Mouse (Mus musculus) embryo, embryonic 10.5 days (tissue): ENCODE data around the gene Arl2.

ENCODE experiments used
- DNase-seq: peaks from one replicate; pipeline ENCODE4 v3.0.0-alpha.2; 2015; ENCODE audit warnings: low spot score

Gene Arl2

DNA sequence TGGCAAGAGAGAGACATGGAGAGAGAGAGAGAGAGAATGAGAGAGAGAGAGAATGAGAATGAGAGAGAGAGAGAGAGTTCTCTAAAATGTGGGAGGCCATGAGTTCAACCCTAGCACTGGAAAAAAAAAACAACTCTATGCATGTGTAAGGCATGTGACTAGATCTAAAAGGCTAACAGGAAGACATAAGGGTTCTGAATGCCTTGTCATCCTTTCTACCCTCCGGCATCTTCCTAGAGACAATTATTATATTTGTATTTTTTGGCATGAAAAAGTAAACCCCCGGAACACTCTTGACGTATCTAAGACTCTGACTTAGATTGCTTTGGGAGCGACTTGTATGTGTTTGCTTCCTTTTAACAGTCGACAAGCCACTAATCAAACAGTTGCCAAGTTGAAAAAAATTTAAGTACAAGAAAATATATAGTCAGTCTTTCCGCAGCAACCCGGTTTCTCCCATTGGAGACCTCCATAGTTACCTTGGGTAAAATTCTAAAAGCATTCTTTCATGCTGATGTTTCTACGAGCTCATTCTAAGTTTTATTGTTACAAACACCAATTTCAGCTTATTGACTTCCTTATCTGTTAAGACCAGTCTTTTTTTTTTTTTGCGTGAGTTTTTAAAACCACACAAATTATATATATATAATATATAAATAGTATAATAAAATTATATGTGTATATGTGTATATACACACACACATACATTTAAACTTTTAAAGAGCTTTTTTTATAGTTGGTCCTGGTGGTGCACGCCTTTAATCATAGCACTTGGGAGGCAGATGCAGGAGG is 14.4 kb downstream of the Arl2 start:
- no peak for DNase-seq

DNA sequence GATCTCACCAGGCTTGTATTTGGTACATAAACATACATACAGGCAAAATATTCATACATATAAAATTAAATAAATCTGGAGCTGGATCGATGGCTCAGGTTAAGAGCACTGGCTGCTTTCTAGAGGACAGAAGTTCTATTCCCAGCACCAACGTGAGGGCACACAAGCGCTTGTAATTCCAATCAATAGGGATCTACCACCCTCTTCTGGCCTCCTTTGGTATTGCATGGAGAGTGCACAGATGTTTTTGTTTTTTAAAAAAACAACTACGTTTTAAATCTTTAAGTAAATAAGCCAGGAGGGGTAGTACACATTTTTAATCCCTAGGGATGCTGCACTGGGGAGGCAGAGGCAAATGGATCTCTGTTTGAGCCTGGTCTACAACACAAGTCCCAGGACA is 15.1 kb downstream of the Arl2 start:
- DNase-seq: peak; percentile 84

DNA sequence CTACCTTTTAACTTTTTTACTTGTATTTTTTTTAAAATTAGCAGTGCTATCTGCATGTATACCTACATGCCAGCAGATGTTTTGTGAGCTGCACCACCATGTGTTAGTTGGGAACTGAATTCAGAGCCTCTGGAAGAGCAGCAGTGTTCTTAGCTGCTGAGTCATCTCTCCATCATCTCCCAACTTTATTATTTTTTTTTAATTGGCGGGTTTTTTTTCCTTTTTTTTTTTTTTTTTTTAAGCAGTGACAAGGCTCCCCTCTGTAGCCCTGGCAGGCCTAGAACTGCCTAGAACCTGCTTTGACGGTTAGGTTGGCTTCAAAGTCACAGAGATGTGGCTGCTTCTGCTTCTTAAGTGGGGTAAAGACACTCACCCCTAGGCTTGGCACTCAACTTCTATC is 16.4 kb downstream of the Arl2 start:
- DNase-seq: no peak

DNA sequence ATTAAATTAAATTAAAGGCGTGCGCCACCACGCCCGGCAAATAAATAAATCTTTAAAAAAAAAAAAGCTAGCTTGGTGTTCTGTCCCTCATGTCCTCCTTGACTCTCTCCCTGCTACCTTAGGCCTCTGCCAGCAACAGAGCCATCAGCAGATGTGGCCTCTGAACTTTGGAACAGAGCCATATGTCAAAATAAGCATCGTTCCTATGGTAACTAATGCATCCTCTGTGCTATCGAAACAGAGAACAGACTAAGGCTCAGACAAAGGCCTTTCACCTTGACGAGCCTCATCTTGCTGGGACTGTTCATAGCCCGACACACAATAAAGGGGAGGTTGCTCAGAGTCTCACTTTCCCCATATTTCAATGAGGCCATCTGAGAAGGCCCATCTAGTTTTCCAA is 18.0 kb downstream of the Arl2 start:
- peak; percentile 74 for DNase-seq

DNA sequence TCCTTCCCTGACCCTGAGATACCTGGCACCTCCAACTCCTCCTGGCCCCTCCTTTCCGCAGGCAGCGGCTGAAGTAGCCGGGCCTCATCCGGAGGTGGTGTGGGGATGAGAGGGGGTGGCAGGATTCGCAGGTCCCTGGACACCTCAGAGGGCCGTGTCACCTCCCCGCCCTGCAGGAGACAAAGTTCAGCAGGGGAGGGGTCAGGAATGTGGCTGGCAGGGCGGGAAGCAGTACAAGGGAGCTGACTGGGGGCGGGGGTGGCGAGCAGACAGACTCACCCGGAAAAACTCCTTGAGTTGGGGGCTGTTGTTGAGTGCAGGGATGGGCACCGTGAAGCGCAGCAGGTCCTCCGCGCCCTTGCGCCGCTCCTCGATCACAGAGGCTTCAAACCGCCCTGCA is 19.6 kb downstream of the Arl2 start:
- DNase-seq: no peak

DNA sequence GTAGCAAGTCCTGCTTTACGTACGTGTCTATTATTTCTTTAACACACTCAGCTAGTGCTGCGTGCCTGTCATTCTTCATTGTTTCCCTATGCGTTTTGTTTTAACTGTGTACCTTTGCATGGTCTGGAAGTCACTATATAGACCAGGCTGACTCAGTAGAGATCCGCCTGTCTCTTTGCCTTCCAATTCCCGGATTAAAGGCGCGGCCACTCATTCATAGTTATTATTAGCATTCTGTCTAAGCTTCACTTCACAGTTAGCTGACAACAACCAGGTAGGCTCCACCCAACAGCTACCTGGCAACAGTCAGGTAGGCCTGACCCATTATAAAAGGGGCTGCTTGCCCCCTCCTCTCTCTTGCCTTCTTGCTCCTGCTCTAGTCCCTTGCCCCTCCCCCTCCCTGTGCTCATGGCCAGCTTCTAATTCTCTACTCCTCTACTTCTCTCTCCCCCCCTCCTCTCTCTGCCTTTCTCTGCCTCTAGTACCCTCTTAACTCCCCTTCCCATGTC is 22.6 kb downstream of the Arl2 start:
- DNase-seq: no peak

DNA sequence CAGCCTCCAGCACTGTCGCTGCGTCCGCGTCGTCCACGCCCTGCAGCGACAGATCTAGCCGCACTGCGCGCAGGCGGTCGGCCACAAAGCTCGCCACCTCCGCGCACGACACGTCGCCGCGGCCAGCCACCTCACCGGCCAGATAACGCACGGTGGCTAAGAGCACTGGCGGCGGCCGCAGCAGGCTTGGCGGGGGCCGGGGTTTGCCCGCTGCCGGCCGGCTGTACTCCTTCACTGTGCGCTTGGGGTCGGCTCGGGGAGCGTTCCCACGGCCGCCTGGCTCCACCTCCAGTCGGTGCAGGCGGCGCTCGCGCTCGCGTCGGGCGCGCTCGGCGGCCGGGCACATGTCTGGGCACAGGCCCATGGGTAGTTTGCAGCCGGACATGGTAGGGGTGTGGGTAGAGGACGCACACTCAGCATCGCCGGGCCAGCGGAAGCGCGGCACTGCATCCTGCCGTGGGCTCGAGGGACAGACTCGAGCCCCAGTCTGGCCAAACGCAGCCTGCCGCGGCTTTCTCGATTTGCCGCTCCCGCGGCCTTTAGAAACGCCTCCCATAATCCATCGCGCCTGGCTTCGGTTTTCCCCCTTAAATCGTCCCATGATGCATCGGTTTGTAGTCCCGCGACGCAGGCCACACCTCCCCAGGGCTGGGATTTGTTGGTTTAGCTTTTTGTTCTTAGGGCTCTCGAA is 23.2 kb downstream of the Arl2 start, which contains the start of gene Sac3d1:
Gene Sac3d1, minus strand, starts transcription at position 665 of the 691 bp plus-strand sequence.
- DNase-seq: peak; percentile 98

DNA sequence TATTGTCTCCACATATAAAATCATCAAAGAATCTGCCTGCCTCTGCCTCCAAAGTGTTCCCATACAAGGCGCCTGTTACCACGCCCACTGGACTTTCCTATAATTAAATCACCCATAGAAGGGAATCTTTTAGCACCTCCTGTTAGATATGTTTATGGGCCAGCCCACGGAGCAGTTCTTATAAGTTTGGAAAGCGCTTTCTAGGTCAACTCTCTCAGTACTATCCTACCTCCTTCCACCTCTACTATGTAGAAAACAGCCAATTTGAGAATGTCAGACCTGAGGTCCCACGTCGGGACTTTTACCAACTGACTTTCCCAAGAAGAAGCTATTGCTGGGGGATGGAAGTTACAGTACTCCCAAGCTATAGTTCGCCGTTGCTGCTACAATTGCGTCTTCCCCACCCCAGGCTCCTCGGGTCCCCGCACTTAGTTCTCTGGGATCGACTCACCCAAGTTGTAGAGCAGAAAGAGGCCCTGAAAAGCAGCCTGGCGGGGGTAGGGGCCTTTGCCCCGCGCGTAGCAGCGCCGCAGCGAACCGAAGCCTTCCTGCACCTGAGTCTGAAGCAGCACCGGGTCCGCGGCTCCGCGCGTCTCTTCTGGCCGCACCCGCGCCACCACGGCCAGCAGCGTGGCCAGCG is 23.9 kb downstream of the Arl2 start:
- DNase-seq: peak; percentile 32

DNA sequence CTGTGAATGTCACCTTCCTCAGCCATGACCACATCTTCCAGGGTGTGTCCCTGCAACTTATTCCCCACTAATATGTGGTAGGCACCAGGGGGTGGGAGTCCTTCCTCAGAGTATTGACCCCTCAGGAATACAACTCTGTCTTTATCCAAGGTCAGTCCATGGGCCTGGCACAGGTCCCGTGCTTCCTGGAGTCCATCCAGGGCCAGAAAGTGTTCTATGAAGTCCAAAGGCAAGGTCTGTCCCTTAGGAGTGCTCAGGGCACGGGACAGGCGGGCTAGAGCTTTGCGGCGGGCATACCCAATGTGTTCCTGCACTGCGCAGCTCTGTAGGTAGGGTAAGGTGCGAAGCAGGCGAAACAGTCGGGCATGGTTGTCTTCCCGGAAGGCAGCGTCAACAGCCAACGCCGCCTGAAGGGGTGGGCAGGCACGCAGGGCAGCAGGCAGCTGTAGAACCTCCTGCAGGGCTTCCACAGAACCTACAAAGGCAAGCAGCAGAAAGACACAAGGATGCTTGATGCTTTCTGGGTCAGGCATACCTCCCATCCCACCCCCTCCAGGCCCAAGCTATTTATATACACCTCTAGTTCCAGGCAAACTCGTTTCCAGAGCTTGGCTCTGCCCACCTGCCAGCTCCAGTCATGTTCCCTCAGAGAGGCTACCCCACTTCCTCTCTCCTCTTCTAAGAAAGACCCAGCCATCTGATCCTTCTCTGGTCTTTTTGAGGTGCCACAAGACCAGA is 25.1 kb downstream of the Arl2 start:
- no peak for DNase-seq

DNA sequence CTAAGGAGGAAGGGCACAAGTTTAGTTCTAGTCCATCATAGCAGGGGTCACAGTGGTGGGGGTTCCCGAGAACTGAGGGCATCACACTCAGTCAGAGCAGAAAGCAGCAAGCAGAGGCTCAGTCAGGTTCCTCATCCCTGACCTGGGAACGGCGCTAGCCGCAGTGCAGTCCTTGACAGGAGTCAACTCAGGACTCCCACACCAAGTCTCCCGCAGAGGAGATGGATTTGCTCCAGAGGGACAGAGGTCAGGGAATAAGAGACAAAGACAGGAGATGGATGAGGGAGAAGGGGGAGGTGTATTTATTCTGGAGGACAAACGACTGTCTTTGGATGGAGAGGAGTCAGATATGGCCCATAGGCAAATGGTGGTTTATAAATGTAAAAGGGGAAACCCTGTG is 28.2 kb downstream of the Arl2 start:
- DNase-seq: no peak

DNA sequence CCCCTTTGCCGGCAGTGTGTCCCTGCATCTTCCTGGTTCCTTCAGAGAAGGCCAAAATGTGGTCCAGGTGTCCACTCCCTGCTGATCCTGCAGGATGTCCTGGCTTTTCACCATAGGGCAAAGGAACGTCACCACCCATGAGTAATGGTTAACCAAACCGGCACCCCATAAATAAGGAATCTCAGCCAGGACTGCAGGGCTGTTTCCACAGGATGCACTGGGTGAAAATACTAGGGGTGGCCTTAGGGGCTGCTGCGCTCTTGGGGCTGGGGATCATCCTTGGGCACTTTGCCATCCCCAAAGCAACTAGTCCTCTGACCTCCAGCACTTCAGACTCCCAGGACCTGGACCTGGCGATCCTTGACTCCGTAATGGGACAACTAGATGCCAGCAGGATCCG is 35.8 kb downstream of the Arl2 start, which contains the start of gene Naaladl1:
Gene Naaladl1, plus strand, starts transcription at position 197 of the 400 bp plus-strand sequence.
- no peak for DNase-seq

DNA sequence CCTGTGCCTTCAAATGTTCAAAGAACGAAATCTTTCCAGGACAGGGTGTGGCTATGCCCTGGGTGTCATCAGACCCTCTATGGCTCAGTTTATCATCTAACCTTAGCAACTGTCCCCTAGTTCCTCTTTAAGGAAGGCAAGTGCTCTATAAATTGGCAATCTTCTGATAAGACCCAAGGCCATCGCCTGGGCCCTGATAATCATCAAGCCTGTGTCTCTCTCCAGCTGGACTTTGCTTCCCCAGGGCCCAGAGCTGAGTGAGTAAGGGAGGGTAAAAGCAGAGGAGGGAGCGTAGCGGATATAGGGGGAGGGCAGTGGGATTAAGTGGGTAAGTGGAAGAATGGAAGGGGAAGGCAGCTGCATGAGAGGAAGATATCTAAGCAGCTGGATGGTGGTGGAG is 36.9 kb downstream of the Arl2 start:
- DNase-seq: no peak

DNA sequence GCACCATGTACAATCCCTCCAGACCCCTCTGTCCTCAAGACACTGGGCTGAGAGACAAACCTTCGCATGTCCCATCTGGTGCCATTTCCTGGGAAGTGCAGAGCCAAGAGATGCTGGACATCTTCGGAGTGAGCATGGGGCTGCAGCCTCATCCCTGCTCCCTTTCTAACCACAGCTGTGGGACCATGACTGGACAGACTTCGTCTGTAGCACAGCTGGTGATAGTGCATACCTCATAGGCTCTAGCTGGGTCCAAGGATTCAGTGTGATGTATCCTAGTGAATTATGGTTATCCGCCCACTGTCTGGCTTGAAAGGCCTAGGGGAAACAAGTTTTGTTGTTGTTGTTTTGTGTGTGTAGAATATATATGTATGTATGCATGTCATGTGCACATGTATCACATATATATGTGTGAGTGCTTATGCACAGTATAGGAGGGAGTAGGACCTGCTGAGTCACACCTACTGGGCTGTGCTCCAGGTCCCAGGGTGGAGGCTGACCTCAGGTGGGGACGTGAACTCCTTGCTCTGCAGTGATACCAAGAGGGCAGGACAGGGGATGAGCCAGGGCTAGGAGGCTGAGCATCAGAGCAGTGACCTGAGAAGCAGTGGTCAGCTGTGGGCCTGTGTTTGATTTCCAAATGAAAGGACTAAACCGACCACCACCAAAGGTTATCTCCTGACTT is 39.0 kb downstream of the Arl2 start:
- DNase-seq: no peak

DNA sequence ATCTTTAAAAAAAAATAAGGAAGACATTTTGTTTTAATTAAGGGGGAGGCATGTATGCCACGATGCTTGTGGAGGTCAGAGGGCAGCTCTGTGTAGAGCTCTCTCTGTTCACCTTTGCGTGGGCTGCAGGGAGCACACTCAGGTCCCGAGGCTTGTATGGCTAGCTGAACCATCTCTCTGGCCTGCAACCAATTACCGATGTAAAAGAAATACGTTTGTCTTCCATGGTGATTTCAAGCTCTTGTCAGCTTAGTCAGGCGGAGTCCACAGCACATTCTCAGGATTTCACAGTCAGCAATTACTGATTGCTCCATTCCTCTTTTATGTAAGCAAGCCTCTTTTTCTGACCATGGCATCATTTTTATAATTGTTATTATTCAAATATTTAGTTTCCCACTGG is 40.2 kb downstream of the Arl2 start:
- peak; percentile 29 for DNase-seq

DNA sequence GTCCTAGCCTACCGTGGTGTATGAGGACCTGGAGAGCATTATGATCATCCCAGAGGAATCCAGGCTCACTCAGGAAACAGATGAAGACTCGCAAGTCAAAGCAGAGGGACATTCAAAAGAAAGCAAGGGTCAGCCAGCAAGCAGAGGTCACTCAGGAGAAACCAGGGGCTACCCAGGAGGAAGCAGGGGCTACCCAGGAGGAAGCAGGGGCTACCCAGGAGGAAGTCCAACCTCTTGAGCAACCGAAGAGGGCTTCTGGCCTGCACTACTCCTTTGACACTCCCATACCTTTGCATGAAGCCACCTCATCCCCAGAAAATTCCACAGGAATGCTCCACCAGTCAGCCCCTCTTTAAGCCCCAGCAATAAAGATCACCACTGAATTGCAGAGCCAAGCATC is 43.5 kb downstream of the Arl2 start:
- no peak for DNase-seq

DNA sequence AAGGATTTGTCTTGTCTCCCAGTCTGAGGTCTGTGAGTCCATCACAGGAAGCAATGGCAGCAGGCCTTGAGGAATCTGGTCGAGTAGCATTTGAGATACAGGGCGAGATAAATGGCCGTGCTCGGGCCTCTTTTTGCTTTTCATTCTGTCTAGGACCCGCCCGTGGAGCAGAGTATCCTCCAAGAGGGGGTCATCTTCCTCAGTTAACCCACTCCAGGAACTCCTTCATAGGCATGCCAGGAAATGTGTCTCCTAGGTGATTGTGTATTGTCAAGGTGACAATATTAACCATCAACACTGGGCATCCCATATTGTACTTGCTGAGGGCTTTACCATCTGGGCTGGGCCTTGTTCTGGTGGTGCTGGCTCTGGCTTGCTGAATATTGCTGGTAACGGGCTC is 47.2 kb downstream of the Arl2 start, which contains the start of gene AC131692.1:
Gene AC131692.1, plus strand, starts transcription at position 301 of the 400 bp plus-strand sequence.
- DNase-seq: no peak

DNA sequence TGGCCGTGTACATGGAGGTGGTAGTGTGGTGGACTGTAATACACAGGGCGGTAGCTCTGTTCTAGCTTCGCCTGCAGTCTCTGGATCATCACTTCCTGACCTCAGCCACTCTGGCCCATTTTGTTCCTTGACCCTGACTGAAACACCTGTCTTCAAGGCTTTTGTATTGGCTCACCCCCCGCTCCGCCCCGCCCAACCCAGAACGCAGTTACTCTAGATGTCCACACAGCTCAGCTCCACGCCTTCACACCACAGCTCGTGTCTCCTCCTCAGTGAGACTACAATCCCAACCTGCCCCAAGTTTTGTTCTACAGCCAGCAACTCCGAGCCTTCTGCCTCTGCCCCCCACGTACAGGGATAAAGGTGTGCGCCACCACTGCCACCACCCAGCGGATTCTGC is 52.5 kb downstream of the Arl2 start:
- DNase-seq: no peak

DNA sequence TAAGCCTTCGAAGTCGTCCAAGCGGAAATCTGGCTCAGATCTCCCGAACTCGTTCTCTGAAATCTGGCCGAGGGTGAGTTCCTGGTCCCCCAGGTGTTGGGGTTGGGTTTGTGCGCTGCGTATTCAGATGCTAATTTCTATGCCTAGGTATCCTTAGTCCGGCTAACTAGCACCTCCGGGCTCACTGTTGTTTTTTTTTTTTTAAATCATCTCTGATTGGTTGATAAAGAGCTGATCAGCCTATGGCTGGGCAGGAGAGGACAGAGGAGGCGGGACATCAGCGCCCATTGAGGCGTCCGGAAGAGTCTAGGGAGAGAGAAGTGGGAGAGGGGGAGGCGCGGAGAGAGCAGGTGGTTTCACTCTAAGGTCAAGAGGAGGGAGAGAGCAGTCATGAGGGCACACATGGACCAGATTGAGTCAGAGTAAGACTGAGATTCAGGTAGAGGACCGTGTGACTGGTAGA is 55.9 kb downstream of the Arl2 start:
- DNase-seq: peak; percentile 87

DNA sequence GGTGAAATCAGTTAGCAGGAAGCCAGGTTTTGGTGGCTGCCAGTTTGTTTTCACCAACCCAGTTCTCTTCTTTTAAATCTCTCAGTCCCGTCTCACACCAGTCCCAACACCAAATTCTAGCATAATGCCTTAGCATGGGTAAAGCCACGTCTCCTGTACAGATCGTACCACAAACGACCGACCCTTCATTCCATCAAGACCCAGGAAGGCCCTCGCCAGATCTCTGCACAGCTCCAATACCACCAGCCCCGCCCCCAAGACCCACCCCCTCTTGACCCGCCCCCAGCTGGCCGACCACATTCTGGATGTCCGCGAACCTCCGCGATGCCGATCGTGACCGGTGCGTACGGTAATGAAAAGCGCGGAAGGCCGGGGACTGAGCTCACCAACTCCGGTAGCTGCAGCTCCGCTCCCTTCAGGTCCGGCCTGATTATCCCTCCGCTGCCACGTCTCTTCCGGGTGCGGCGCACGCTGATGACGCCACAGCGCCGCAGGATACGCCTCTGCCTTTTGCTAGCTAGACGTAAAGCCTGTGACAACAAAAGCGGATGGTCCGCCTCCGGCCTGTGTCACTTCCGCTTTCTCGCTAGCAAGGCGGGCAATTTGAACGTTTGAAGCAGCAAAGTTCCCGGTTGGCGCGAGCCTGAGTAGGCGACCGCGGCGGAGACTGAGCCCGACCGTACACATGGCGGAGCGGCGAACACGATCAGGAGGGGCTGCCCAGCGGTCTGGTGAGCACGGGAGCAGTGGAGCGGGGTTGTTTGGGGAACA is 56.7 kb downstream of the Arl2 start, which contains the start of the genes Zfpl1 and Cdca5:
Gene Zfpl1, minus strand, starts transcription at position 479 of the 771 bp plus-strand sequence.
Gene Cdca5, plus strand, starts transcription at position 506 of the 771 bp plus-strand sequence.
- peak; percentile 99 for DNase-seq
